Mouse (Mus musculus): ENCODE measurements around the gene Lima1. TPM values are rescaled to one million over a fixed set of nuclear protein-coding genes. Genes with fewer than 3 reads are reported as not detected.
A peak's percentile ranks its signal among the peaks of the same experiment; 100 is the strongest.
"Not testable (repeated sequence)": the region's sequence is repeated elsewhere in the genome, so short reads cannot be mapped to it uniquely, and the experiment has no call there.

Lima1 gene
- total RNA-seq, 2 experiments from 2014 or later = 0.09 TPM; not detected in 1

DNA sequence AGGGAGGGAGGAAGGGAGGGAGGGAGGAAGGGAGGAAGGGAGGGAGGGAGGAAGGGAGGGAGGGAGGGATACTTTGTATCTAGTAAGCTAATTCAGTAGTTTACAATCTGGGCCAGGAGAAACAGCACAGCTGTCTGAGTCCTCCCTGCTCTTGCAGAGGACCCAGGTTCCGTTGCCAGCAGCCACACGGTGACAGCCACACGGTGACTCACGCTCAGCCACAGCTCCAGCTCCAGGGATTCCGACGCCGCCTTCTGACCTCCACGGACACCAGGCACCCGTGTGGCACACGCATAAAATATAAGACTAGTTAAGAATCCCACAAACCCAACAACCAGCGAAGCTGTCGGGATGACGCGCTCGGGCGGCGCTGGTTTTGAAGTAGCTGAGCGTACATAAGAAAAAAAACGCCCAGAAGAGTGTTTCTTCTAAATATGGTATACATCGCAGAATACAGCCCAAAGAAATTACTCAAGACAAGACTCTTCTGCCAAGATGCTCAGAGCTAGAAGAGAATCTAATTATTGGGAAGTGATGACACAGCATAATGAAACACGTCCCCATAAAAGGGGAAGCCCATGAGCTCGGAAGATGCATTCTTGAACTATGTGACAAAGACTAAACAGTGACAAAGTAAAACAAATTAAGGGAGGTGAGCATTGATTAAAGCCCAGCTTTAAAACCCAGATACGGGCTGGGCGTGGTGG is 60.5 kb downstream of the Lima1 start:
- no peak for ATAC-seq (replicated peaks; ENCODE audit: low FRiP score, low TSS enrichment, poor library complexity, severe bottlenecking)

DNA sequence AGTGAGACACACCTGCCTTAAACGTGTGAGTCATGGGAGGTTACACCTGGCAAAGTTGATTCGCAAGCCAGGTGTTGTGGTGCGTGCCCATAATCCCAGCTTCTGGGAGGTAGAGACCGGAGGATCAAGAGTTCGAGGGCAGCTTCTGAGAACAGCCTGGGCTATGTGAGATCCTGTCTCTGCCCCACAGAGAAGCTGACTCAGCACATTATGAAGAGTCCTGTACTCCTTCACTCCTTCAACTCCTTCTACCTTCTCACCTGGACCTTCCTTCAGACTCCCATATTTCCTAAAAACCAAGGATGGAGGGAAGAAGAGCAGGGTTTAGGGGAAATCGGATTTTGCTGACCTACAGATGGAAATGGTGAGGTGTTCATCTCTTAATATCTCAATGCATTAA is 61.6 kb downstream of the Lima1 start:
- no peak for ATAC-seq (replicated peaks; ENCODE audit: low FRiP score, low TSS enrichment, poor library complexity, severe bottlenecking)

DNA sequence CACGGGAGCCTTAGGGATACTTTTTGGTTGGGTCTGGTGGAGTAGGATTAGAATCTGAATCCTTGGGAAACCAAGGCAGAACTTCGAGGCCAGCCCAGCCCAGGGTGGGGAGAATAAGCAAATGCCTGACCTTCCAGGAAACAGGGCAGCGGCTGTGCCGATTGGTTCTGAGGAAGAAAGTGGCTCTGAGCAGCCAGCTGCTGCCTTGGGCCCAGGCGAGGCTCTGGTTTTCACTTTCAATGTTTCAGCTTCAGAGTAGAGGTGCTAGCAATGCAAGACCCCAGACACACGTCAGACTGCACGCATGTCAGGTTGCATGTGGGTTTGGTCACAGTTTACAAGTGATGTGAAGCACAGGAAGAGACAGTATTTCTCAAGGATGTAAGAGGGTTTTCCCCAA is 63.2 kb downstream of the Lima1 start:
- ATAC-seq (replicated peaks; ENCODE audit: low FRiP score, low TSS enrichment, poor library complexity, severe bottlenecking) = no peak

DNA sequence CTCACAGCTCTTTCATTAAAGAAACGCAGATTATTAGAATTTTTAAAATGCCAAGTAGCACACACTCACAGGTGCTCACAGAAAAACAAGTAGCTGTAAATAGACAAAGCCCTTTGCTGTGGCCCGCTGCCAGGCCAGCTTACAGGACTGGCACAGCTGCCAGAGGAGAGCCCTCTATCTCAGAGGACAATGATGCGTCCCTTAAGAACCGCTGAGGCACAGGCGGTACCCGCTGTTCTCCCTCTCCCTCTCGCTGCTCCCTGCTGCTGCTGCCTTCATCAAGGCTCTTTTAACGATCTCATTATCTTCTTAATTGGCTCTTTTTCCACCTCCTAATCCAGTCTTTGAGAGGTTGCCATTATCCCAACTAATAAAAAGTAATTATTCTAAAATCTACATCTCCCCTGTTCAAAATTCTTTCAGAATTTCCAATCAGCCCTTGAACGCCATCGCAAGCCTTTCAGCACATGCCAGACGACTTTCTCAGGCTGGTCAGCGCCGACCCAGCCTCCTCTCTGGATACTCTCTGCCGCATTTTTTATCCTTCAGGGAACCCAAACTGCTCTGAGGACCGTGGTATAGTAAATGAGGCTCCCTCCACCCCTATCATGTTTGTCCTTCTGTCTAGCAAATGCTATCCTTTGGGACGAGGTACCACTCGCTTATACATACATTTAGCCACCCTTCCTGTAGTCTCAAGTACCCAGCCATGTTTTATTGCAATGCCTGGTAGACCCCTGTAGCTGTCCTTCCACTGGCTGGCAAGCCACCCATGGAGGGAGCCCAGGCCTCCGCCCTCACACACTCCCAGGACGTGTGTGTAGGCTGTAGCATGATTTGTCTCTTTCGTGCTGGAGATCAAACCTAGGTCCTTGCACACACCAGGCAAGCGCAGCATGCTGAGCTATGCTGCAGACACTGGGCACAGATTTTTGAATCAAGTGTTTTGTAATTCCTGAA is 67.2 kb downstream of the Lima1 start:
- no peak for ATAC-seq (replicated peaks; ENCODE audit: low FRiP score, low TSS enrichment, poor library complexity, severe bottlenecking)

DNA sequence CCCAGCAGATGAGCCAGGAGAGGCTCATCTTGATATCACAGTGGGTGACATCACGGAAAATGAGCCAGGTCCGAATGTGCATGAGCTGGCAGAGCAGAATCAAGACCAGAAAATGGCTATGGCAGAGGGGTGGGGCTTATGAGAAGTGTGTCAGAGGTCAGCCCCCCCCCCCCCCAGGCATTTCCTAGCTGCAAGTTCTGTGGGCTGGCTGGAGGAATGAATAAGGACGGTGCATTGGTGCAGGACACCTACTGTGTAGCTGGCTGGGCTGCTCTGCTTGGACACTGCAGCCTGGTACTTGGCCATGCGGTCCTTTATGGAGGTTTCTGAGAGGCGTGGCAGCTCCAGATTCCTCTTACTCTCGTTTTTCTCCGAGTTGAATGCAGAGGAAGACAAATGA is 69.1 kb downstream of the Lima1 start:
- no peak for ATAC-seq (replicated peaks; ENCODE audit: low FRiP score, low TSS enrichment, poor library complexity, severe bottlenecking)

DNA sequence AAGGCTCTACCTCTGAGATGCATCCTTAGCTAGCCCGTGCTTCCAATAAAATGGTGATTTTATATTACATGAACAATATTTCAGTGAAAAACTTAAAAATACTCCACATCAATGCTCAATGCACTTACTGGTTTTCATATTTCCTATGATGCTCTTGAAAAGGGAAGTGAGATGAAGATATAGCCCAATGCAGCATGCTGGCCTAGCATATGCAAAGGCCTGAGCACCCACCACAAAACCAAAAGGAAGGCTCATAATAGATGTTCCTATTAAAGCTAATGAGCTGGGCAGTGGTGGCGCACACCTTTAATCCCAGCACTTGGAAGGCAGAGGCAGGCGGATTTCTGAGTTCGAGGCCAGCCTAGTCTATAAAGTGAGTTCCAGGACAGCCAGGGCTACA is 69.6 kb downstream of the Lima1 start:
- no peak for ATAC-seq (replicated peaks; ENCODE audit: low FRiP score, low TSS enrichment, poor library complexity, severe bottlenecking)

DNA sequence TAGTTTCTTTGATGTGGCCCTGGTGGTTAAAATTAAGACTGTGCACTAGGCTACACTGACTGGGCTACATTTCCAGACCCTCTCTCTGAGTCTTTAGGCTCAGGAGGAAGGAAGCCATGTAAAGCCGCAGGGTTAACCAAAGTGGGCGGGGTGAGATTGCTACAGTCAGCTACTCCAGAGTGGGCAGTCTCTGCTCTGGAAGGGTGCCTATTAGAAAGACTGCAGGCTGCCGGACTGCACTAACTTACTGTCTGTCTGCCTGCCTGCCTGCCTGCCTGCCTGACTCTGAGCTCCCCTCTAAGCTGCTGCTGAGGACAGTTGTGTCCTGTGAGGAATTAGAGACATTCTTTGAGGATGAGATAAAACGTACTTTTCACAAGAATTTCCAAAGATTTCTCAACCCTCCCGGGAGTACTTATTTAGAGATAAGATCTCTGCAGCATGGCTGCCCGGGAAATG is 72.0 kb downstream of the Lima1 start:
- ATAC-seq (replicated peaks; ENCODE audit: low FRiP score, low TSS enrichment, poor library complexity, severe bottlenecking) = peak; percentile 78

DNA sequence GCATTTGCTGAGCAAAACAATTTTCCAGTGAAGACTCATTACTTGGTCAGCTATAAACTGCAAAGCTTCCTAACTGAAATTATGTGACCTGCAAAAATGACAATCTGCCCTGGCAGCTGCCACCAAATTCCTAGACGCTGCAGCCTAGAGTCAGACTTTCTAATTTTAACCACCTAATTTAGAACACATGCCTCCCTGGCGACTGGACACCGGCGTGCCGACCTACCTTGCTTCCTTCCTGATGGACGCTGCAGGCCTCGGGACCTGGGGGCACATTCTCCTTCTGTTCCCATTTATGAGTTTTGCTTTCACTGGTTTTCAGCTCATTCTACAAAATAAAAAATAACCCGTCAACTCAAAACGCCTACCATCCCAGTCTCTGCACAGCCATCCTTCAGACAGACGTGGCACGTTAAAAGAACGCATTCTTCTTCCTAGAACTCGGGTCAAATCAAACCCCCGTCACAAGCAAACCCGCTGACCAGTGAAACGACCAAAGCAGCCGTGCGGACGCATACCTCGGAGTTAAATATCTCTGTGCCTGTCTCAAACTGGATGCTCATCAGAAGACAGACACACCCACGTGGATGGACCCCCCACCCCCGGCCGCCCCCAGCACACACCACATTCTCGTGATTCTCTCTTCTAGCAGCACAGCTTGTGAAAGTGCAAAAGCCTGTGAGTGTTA is 73.2 kb downstream of the Lima1 start:
- no peak for ATAC-seq (replicated peaks; ENCODE audit: low FRiP score, low TSS enrichment, poor library complexity, severe bottlenecking)

DNA sequence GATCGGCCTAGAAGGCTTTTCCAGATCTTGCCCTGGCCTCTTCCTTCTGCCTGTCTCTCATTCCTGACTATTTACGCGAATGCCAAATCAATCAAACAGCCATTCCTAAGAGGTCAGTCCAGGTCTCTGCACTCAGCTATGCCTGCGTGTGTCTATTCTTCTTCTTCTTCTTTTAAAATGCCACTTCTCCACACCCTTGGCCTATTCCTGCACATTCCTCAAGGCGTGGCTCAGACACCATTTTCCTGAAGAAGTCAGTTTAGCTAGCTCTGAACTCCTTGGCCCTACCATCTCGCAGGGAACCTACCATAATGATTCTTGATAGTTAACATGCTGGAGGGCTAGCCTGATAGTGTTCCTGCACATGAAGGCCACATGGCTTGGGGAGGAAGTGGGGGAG is 75.5 kb downstream of the Lima1 start:
- ATAC-seq (replicated peaks; ENCODE audit: low FRiP score, low TSS enrichment, poor library complexity, severe bottlenecking) = no peak

DNA sequence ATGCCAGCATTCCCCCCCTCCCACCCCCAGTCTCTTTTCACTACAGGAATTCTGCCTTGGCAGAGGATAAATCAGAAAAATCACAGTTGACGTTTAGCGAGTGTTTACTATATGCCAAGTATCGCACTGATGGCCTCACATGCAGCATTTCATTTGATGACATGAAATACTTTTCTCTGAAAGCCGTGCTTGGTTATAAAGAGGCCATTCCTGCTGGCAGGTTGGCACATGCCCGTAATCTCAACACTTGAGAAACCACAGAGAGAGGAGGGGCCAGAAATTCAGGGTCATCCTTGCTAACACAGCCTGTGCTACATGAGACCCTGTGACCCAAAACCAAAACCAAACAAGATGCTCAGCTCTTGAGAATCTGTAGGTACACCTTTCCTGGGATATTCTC is 77.4 kb downstream of the Lima1 start:
- no peak for ATAC-seq (replicated peaks; ENCODE audit: low FRiP score, low TSS enrichment, poor library complexity, severe bottlenecking)

DNA sequence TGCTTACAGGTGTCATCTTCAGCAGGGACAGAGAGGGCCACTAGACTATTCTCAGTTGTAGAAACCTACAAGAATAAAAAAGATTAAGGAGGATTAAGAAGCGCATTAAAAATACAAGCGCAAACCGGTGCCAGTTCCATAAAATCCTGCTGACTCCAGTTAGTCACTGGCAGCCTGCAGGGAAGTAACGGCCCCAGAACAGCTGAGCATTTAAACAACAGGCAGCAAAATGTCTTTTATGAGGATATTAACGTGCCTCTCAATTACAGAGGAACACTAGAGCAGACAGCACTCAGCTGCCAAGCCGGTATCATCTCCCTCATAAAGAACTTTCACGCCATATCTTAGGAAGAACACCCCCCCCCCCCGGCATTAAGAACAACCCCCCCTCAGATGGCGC is 78.5 kb downstream of the Lima1 start:
- ATAC-seq (replicated peaks; ENCODE audit: low FRiP score, low TSS enrichment, poor library complexity, severe bottlenecking) = no peak

DNA sequence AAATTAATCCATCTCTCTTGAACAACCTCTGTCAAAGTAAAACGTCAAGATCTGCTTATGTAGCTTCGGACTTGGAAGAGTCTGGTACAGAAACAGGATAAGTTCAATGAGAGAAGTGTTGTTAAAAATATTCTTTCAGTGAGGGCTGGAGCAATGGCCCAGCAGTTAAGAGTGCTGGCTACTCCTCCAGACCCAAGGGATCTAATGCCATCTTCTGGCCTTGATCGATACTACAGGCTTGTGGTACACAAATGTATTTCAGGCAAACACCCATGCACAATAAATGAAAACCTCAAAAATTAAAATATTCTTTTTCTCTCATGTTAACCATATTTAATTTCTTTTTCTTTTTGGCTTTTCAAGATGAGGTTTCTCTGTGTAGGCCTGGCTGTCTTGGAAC is 79.2 kb downstream of the Lima1 start:
- ATAC-seq (replicated peaks; ENCODE audit: low FRiP score, low TSS enrichment, poor library complexity, severe bottlenecking) = 0 out of 2 replicates have a peak, but pooled peaks have one; percentile 44

DNA sequence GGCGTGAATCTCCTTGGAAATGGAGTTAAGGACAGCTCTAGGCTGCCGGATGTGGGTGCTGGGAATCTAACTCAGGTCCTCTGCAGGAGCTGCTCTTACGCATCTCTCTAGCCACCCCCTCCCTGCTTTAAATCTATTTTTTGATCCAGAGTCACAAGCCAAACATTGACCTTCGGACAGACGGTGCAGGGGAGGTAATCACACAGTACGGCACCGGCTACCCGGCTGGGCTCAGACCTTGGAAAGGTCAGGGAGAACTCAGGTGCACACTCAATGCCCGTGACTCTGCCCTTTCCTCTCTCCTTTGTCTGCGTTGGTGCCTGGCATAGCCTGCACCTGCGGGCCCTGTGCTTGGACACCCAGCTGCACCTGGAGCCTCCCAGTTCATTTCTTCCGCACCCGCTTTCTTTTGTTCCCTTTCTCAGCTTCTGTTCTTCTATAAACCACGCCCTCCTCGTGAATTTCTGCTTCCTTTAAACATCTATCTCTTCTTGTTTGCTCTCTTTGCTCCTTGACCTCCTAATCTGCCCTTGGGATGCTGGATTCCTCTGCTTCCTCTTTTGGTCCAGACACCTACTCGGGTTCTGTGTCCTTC is 82.9 kb downstream of the Lima1 start:
- no peak for ATAC-seq (replicated peaks; ENCODE audit: low FRiP score, low TSS enrichment, poor library complexity, severe bottlenecking)

DNA sequence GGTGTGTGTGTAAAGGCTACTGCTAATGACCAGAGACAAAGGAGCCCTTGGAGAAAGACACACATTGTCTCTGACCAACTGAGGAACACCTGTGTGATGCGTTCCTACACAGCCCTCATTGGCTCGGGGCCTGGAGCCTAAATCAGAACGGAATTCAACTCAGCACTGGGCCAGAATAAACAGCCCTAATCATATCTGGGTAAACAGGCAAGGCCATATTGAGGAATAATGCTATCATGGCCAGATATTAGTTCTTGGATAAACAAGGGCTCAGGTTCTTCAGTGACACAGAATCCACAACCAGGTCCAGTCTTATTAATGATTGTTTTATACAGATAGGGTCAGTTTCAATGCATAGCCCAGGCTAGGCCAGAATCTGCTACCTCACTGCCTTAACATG is 84.3 kb downstream of the Lima1 start:
- no peak for ATAC-seq (replicated peaks; ENCODE audit: low FRiP score, low TSS enrichment, poor library complexity, severe bottlenecking)

DNA sequence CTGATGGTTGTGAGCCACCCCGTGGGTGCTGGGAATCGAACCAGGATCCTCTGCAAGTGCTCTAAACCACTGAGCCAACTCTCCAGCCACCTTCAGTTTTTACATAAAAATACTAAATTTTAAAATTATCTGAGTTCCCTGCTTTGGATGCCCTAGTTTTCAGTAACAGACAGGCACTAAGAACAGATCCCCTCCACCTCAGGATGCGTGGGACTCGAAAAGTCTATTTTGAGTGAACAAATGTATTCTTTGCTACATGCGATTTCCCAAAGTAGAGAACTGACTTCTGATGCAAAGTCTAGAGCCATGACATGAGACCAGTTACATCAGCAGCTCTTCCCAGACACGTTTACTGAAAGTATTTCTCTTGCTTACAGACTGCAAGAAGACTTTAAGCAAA is 84.8 kb downstream of the Lima1 start:
- ATAC-seq (replicated peaks; ENCODE audit: low FRiP score, low TSS enrichment, poor library complexity, severe bottlenecking) = no peak

DNA sequence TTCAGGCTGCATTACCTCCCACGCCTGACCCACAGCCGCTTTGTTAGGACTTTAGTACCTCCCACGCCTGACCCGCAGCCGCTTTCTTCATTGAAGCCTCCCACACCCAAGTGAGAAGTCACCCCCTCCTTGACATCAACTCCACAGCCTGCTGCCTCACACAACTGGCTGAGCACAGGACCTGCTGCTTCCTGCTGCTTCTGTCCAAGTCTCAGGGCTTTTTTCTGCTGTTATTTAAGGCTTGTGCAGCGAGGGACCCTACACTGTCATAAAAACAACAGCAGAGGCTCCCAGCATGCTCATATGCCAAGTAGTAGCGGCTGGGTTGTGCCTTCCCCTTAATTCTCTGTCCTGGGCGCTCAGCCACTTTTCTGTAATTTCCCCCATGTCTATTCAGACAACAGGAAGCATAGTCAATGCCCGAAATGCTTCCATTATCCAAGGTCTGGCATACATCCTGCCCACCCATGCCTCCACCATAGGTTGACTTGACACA is 87.6 kb downstream of the Lima1 start:
- no peak for ATAC-seq (replicated peaks; ENCODE audit: low FRiP score, low TSS enrichment, poor library complexity, severe bottlenecking)

DNA sequence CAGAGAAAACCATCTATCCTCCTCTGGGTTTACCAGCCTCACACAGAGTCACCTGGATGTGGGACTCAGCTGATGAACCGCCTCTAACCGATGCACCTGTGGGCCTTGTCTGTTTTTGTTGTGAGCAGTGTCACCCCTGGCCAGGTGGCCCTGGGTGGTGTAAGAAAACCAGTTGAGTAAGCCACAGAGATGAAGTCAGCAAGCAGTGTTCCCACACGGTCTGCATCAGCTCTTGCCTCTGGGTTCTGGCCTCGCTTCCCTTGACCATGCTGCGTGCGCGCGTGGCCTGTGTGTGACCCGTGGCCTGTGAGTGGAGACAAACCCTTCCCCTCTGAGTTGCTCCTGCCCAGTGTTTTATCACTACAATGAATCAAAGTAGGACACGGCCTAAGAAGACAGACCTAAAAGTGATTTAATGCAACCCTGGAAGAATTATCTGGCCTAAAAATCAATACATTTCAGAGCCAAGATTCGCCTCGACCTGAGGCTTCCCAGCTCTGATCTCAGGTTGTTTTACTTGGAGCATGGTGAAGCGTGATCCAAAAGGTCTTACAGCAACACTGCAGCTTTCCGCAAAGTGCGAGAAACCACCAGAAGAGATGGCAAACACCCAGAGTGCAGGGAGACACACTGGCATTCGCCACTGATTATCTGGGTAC is 96.5 kb downstream of the Lima1 start:
- no peak for ATAC-seq (replicated peaks; ENCODE audit: low FRiP score, low TSS enrichment, poor library complexity, severe bottlenecking)

DNA sequence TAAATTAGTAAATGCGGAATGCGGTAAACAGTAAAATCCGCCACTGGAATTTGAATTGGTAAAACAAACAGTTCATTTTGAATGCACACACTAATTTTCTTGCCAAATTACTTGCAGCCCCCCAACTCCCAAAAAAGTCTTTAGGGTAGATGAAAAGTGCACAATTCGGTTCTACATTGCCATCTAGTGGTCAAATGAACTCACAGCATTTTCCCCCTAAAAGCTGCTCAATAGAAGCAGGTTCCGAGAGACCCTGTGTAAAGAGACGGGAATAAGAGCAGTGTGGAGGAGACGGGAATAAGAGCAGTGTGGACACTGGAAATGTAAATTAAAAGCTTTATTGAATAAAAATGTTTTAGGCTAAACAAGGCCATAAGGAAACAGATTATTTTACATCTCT is 97.1 kb downstream of the Lima1 start:
- ATAC-seq (replicated peaks; ENCODE audit: low FRiP score, low TSS enrichment, poor library complexity, severe bottlenecking) = peak; percentile 56

DNA sequence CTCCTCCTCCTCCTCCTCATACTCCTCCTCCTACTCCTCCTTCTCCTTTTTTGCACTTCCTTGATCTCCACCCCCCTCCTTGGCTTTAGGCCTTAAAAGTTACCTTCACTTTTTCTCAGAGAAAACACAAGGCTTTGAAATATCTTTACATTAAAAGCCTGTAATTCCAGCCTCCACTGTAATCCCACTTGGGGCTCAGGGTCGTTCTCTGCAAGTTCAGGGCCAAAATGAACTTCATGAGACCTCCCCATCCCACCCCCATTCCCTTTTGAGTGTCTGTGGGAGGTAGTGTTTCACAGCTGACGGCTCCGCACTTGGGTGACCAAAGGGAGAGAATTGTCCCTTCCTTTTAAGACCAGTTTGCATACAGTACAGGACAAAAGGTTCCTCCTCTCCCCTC is 102.3 kb downstream of the Lima1 start:
- no peak for ATAC-seq (replicated peaks; ENCODE audit: low FRiP score, low TSS enrichment, poor library complexity, severe bottlenecking)

DNA sequence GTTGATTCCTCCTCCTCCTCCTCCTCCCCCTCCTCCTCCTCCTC is 102.6 kb downstream of the Lima1 start, which contains the start of gene Cers5:
Gene Cers5 (minus strand): TSS at position 5 of the 44 bp plus-strand sequence.
- ATAC-seq (replicated peaks; ENCODE audit: low FRiP score, low TSS enrichment, poor library complexity, severe bottlenecking) = not testable (repeated sequence)
